Mouse (Mus musculus) heart, embryonic 11.5 days (tissue): ENCODE measurements around the gene Flot1. TPM values are rescaled to one million over a fixed set of nuclear protein-coding genes. Genes with fewer than 3 reads are reported as not detected.

Experiments used
- ATAC-seq: fragments of 200-750 bp; cut with Nextera tagmentation; replicated peaks from 2 replicates; pipeline ENCODE4 v1.8.0; 2017; ENCODE audit warnings: moderate library complexity; ENCODE audit not compliant: insufficient number of reproducible peaks, low FRiP score, low TSS enrichment
- H3K27ac ChIP-seq: fragments of 300-500 bp; sonication (generic); 2 replicates; pipeline ENCODE4 v1.5.1; 2014; ENCODE audit warnings: mild to moderate bottlenecking, low read depth, low read length
- H3K27me3 ChIP-seq: fragments of 300-500 bp; sonication (generic); 2 replicates; pipeline ENCODE4 v1.6.1; 2014; ENCODE audit warnings: mild to moderate bottlenecking, low read length, mixed read lengths; ENCODE audit not compliant: control insufficient read depth, insufficient read depth
- H3K36me3 ChIP-seq: fragments of 300-500 bp; sonication (generic); 2 replicates; pipeline ENCODE4 v1.6.1; 2014; ENCODE audit warnings: mild to moderate bottlenecking, low read length, moderate library complexity, mixed read lengths; ENCODE audit not compliant: control insufficient read depth, insufficient read depth
- H3K4me1 ChIP-seq: fragments of 300-500 bp; sonication (generic); 2 replicates; pipeline ENCODE4 v1.6.1; 2014; ENCODE audit warnings: low read length; ENCODE audit not compliant: control insufficient read depth, insufficient read depth
- H3K4me2 ChIP-seq: fragments of 300-500 bp; sonication (generic); 2 replicates; pipeline ENCODE4 v1.6.1; 2014; ENCODE audit warnings: mild to moderate bottlenecking, moderate library complexity
- H3K4me3 ChIP-seq: fragments of 300-500 bp; sonication (generic); 2 replicates; pipeline ENCODE4 v1.5.1; 2014; ENCODE audit warnings: low read depth, low read length
- H3K9ac ChIP-seq: fragments of 300-500 bp; sonication (generic); 2 replicates; pipeline ENCODE4 v1.6.1; 2014; ENCODE audit warnings: mild to moderate bottlenecking, low read depth, low read length, moderate library complexity
- H3K9me3 ChIP-seq: fragments of 300-500 bp; sonication (generic); replicated peaks from 2 replicates; pipeline ENCODE4 v1.6.1; 2016; ENCODE audit warnings: low read length; ENCODE audit not compliant: control insufficient read depth
- WGBS: fragments of 180-500 bp; shearing (Covaris S2); extraction: QIAGEN DNeasy Blood & Tissue Kit; methylation state at CpG from one replicate; pipeline ENCODE4 v1.1.7; 2014; ENCODE audit not compliant: insufficient replicate concordance; 5-methylcytosine and 5-hydroxymethylcytosine counted together
- polyA plus RNA-seq: library from polyadenylated mRNA; unstranded; fragments of >200 nt; fragmentation: Nextera tagmentation; extraction: Ambion mirVana; gene quantifications from 2 replicates; pipeline ENCODE4 v1.2.1, GENCODE M21; 2014

Flot1 gene
- polyA plus RNA-seq, 1 experiment from 2014 or later, result 74.0 TPM

GRCm38 (mm10) chr17:35814678-35815077 lies 8.4 kb upstream of the Flot1 start:
- no peak overlapping the region for H3K9ac ChIP-seq
- H3K27me3 ChIP-seq, result no peaks in the 10 kb centered on the region
- H3K4me1 ChIP-seq, result peaks cover 38% of the 10 kb centered on the region
- no peak overlapping the region for H3K4me2 ChIP-seq
- no peaks in the 10 kb centered on the region for H3K36me3 ChIP-seq
- 62% methylated on average over 6 of the region's 6 CpGs for WGBS
- peak overlapping the region; percentile 58; the same call in 1 of the 2 replicates for H3K27ac ChIP-seq
- no peak for ATAC-seq
- H3K9me3 ChIP-seq, result no peaks in the 10 kb centered on the region
- no peak overlapping the region for H3K4me3 ChIP-seq

DNA sequence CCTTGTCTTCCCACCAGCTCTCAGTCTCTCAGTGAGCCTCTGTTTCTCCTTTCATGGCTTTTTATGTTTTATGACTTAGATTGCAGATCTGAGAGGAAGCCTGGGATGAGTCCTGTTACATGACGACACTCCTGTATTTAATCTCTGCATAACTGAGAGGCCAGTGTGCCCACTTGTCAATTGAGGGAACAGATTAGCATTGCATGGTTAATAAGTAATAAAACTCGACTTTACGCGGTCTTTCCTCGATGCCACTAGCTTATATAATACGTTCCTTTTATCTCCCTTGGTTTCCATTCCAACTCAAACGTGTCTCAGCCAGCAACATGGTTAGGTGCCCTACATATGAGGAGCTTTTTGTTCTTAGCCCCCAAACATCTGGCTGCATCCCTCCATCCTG lies 7.2 kb upstream of the Flot1 start:
- Histone ChIP-seq H3K4me1 (peaks cover 38% of the 10 kb centered on the region), H3K9me3 (no peaks in the 10 kb centered on the region), H3K4me2 (no peak overlapping the region; the same call in 1 of the 2 replicates), H3K4me3 (no peak overlapping the region), H3K27ac (peak overlapping the region; percentile 50; the same call in 1 of the 2 replicates), H3K27me3 (0 out of 2 replicates have a peak, but pooled peaks cover 2% of the 10 kb centered on the region), H3K36me3 (no peaks in the 10 kb centered on the region), H3K9ac (no peak overlapping the region)
- 61% methylated on average over 7 of the region's 7 CpGs for WGBS
- ATAC-seq, result no peak

DNA sequence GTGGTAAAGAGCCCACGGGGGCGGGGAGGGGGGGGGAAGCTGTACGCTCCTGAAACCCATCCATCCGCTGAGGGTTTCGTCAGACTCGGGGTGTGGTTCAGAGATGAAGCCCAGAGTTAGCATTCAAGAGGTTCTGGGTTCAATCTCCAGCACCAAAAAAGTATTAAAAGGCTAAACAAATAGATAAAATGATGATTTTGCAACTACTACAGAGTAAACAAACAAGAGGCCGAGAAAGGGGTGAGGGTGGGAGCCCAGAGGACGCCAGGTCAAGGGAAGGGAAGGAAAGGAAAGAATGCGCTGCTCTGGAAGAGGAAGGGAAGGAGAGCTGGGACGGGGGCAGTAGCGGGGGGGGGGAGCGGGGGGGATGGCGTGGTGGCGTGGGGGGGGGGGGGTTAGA lies 6.3 kb upstream of the Flot1 start:
- WGBS, result 48% methylated on average over 7 of the region's 14 CpGs
- Histone ChIP-seq H3K36me3 (no peaks in the 10 kb centered on the region), H3K9me3 (no peaks in the 10 kb centered on the region), H3K27ac (no peak overlapping the region; the same call in 1 of the 2 replicates), H3K4me2 (no peak overlapping the region), H3K4me1 (peaks cover 38% of the 10 kb centered on the region), H3K9ac (no peak overlapping the region), H3K4me3 (no peak overlapping the region), H3K27me3 (0 out of 2 replicates have a peak, but pooled peaks cover 2% of the 10 kb centered on the region)
- no peak for ATAC-seq

- no peak for ATAC-seq
- 45% methylated on average over 10 of the region's 10 CpGs for WGBS
- no peaks in the 10 kb centered on the region for H3K9me3 ChIP-seq
- H3K9ac ChIP-seq, result no peak overlapping the region
- H3K36me3 ChIP-seq, result no peaks in the 10 kb centered on the region
- peaks cover 41% of the 10 kb centered on the region for H3K4me1 ChIP-seq
- H3K27ac ChIP-seq, result no peak overlapping the region
- H3K4me3 ChIP-seq, result no peak overlapping the region
- 0 out of 2 replicates have a peak overlapping the region, but pooled peaks have one; percentile 6 for H3K4me2 ChIP-seq
- 0 out of 2 replicates have a peak, but pooled peaks cover 2% of the 10 kb centered on the region for H3K27me3 ChIP-seq
Observed at GRCm38 (mm10) chr17:35817226-35817625, 5.8 kb upstream of the Flot1 start.

GRCm38 (mm10) chr17:35820111-35820510 lies 2.9 kb upstream of the Flot1 start:
- no peak overlapping the region for H3K9ac ChIP-seq
- H3K4me2 ChIP-seq, result no peak overlapping the region
- no peak overlapping the region for H3K4me3 ChIP-seq
- WGBS, result 76% methylated on average over 5 of the region's 5 CpGs
- H3K9me3 ChIP-seq, result no peaks in the 10 kb centered on the region
- 0 out of 2 replicates have a peak, but pooled peaks cover 2% of the 10 kb centered on the region for H3K27me3 ChIP-seq
- ATAC-seq, result no peak
- peaks cover 27% of the 10 kb centered on the region for H3K4me1 ChIP-seq
- no peaks in the 10 kb centered on the region for H3K36me3 ChIP-seq
- H3K27ac ChIP-seq, result no peak overlapping the region

GRCm38 (mm10) chr17:35821439-35822430 lies 1.3 kb upstream of the Flot1 start, which contains the start of gene Ier3:
Gene Ier3 (plus strand): TSS chr17:35821684.
- H3K9me3 ChIP-seq, result no peaks in the 10 kb centered on the region
- H3K27ac ChIP-seq, result peak within 1 kb of the TSS; percentile 80
- ATAC-seq, result 0 out of 2 replicates have a peak, but pooled peaks have one; percentile 28
- peak within 1 kb of the TSS; percentile 63 for H3K4me3 ChIP-seq
- H3K4me2 ChIP-seq, result peak within 1 kb of the TSS; percentile 98
- WGBS, result under 1% methylated on average over 62 of the region's 62 CpGs
- peaks cover 6% of the 10 kb centered on the region for H3K36me3 ChIP-seq
- H3K4me1 ChIP-seq, result peaks cover 12% of the 10 kb centered on the region
- H3K27me3 ChIP-seq, result 0 out of 2 replicates have a peak, but pooled peaks cover 2% of the 10 kb centered on the region
- H3K9ac ChIP-seq, result peak within 1 kb of the TSS; percentile 79

- 0 out of 2 replicates have a peak, but pooled peaks have one; percentile 1 for ATAC-seq
- Histone ChIP-seq H3K4me2 (peak overlapping the region; percentile 98), H3K27ac (peak overlapping the region; percentile 80), H3K4me1 (peaks cover 8% of the 10 kb centered on the region; the same call in 1 of the 2 replicates), H3K9ac (peak overlapping the region; percentile 79), H3K36me3 (peaks cover 12% of the 10 kb centered on the region), H3K4me3 (peak overlapping the region; percentile 63), H3K9me3 (no peaks in the 10 kb centered on the region), H3K27me3 (0 out of 2 replicates have a peak, but pooled peaks cover 2% of the 10 kb centered on the region)
- under 1% methylated on average over 11 of the region's 11 CpGs for WGBS
Observed at GRCm38 (mm10) chr17:35822564-35822963, 466 bp upstream of the Flot1 start.

- Histone ChIP-seq H3K4me1 (peaks cover 8% of the 10 kb centered on the region; the same call in 1 of the 2 replicates), H3K27ac (no peak overlapping the region), H3K27me3 (0 out of 2 replicates have a peak, but pooled peaks cover 2% of the 10 kb centered on the region), H3K9me3 (no peaks in the 10 kb centered on the region), H3K36me3 (peaks cover 19% of the 10 kb centered on the region), H3K9ac (peak overlapping the region; percentile 79; the same call in 1 of the 2 replicates), H3K4me2 (peak overlapping the region; percentile 98), H3K4me3 (no peak overlapping the region; the same call in 1 of the 2 replicates)
- no peak for ATAC-seq
- 62% methylated on average over 7 of the region's 7 CpGs for WGBS
Observed at GRCm38 (mm10) chr17:35824402-35824801, 1.4 kb downstream of the Flot1 start.
